Mouse (Mus musculus): Measurements from ENCODE around the gene 7530416G11Rik.
A peak's percentile ranks its signal among the peaks of the same experiment; 100 is the strongest.

7530416G11Rik gene

GRCm38 (mm10) chr15:85488900-85489299, 14.1 kb downstream of the 7530416G11Rik start:
- no peak for ATAC-seq (ENCODE audit: insufficient number of reproducible peaks, low FRiP score, low TSS enrichment)

- ATAC-seq (ENCODE audit: insufficient number of reproducible peaks, low FRiP score, low TSS enrichment), result peak; percentile 56; the same call in 1 of the 2 replicates
Observed at GRCm38 (mm10) chr15:85480630-85481029, 22.4 kb downstream of the 7530416G11Rik start.

GRCm38 (mm10) chr15:85479919-85480318, 23.1 kb downstream of the 7530416G11Rik start:
- no peak for ATAC-seq (ENCODE audit: insufficient number of reproducible peaks, low FRiP score, low TSS enrichment)

DNA sequence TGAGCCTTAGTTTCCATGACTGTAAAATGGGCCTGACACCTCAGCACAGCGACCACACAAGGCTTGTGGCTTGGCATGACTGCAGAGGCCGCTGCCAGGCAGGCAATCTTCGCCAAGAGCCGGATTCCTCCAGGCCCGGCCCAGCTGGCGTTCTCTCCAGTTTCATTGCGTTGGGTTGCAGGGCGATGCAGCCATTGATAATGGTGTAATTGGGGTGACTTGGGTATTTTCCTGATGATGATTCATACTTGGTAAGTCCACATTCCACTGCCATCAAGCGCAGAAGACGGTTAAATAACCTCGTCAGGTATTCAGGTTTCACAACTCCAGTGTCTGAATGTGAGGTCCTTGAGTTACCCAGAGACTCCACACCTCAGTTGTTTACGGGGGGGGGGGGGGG, 23.7 kb downstream of the 7530416G11Rik start:
- no peak for ATAC-seq (ENCODE audit: insufficient number of reproducible peaks, low FRiP score, low TSS enrichment)

DNA sequence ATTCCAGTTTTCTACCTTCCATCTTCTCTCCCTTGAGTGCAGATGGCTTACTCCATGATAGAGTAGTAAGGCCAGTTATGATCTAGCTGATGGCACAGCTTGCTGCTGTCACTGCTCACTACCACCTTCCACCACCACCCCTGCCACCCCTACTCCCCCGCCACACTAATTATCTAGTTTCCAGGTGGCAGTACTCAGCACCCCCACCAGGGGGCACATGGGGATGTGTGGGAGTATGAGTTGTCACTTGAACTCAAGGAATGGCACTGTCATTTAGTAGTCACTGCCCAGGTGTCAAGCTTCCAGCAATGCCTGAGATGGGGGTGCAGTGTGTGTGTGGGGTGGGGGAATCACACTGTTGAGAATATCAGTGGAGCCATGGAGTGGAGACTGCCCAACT, 25.4 kb downstream of the 7530416G11Rik start:
- no peak for ATAC-seq (ENCODE audit: insufficient number of reproducible peaks, low FRiP score, low TSS enrichment)

- ATAC-seq (ENCODE audit: insufficient number of reproducible peaks, low FRiP score, low TSS enrichment), result no peak
Observed at GRCm38 (mm10) chr15:85474697-85475096, 28.3 kb downstream of the 7530416G11Rik start.

DNA sequence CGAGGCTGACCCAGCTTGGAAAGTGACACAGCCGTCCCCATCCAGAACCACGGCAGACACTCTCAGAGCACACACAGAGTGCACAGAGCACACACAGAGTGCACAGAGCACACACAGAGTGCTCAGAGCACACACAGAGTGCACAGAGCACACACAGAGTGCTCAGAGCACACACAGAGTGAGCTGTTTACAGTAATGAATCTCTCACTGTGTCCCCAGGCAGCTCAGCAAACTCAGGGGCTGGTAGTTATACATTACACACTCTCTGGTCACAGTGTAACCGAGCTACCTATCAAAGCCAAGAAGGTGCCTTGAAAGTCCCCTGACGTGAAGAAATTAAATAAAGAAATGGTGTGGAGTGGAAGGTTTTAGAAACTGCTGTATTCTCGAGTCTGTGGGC, 33.6 kb downstream of the 7530416G11Rik start:
- no peak for ATAC-seq (ENCODE audit: insufficient number of reproducible peaks, low FRiP score, low TSS enrichment)

DNA sequence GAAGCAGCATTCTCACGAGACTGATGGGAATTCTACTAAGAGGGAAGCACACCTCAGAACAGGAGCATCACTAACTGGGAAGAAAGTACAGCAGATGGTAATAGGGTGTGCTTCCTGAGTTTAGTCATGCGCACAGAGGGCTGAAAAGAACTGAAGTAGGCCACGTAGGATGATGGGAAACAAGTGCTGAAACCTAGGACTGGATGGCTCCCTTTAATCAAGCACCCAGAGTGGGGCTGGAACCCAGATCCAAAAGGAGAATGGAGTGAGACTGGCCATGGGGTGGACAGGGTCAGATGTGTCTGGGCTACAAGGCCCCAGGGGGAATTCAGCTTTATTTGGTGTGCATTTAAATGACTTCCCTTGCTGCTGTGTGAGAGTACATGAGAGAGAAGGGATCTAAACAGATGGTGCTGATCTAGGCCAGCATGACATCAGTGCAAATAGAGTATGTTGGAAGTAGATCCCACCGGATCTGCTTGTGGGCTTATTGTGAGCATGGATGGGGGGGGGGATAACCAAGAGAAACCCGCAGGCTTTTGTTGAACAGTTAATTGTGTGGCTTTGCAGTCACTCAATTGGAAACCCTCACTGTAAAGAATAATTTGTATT, 36.5 kb downstream of the 7530416G11Rik start:
- ATAC-seq (ENCODE audit: insufficient number of reproducible peaks, low FRiP score, low TSS enrichment), result peak; percentile 52; the same call in 1 of the 2 replicates

DNA sequence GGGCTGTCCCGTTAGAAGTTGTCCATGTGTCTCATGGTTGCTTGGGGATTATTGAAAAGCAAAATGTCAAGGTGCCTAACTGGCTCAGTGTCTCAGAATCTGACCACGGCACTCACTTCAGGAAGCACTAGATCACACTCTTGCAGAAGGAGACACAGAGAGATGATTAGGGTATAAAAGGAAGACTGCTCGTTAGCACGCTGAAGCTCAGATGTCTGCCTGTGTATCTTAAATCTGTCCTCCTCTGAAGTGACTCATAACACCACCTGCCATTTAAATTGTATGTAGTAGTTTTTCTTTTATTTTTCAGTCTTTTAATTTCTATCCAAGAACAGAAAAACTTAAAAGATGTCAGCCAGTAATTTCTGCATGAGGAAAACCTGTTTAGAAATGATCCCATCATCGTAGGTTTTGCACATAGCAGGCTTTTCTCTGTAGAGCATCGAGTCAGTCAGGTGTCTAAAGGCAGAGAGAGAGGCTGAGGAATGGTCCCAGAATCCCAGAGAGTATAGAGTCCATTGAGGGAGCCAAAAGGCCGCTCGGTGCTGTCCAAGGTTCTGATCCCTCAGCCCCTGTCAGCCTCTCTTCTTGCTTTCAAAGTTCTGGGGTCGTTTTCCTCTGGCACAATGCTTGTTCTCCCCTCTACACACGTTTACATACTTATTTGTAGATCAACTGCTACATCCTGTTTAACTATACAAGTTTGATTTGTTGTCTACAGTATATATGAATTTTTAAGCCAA, 38.0 kb downstream of the 7530416G11Rik start:
- no peak for ATAC-seq (ENCODE audit: insufficient number of reproducible peaks, low FRiP score, low TSS enrichment)

- no peak for ATAC-seq (ENCODE audit: insufficient number of reproducible peaks, low FRiP score, low TSS enrichment)
Observed at GRCm38 (mm10) chr15:85464190-85464589, 38.8 kb downstream of the 7530416G11Rik start.

DNA sequence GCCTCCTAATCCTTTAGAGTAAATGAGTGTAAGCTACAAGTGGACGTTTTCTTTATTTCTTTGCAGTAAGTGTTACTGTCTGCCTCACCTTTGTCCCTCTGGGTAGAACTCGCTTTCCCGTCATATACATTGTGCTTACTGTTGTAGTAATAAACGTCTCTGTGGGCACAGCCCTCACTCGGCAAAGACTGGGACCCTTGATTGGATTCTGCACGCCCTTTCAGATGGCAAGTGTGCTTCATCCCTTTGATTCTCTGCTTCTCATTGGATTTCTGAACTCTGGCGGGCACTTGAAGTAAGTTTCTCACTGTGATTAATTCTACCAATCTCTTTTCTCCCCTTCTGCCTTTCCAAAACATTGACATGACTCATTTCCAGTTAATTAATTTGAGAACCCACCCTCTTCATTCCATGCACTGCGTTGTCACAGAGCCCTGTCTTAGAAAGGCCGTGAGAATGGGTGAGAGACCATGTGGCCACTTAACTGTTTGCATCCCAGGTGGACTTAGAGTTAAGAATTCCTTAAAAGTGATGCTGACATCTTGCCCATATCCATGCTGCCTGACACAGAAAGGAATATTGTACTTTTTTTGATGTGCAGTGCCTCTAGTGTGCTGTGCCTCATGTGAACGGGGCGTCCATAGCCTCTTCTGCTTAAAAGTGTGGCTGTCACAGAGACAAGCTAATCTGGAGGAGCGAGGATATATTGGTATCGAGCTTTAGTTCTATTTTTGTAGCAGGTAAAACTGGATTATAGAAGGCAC, 39.8 kb downstream of the 7530416G11Rik start:
- no peak for ATAC-seq (ENCODE audit: insufficient number of reproducible peaks, low FRiP score, low TSS enrichment)

DNA sequence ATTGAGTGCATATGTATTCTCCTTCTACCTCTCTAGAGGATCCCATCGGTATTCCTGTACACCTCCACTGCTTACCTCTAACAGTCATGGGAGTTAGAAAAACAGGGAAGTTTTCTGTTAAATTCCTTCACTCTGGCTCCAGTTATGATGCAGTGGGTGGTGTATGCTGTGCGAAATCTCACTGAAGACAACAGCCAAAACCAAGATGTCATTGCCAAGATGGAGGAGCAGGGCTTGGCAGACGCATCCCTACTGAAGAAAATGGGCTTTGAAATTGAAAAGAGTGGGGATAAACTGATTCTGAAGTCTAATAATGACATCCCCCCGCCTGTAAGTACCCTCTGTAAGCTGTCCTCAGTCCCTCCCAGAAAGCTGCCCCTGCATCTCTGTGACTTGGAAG, 40.9 kb downstream of the 7530416G11Rik start:
- no peak for ATAC-seq (ENCODE audit: insufficient number of reproducible peaks, low FRiP score, low TSS enrichment)

DNA sequence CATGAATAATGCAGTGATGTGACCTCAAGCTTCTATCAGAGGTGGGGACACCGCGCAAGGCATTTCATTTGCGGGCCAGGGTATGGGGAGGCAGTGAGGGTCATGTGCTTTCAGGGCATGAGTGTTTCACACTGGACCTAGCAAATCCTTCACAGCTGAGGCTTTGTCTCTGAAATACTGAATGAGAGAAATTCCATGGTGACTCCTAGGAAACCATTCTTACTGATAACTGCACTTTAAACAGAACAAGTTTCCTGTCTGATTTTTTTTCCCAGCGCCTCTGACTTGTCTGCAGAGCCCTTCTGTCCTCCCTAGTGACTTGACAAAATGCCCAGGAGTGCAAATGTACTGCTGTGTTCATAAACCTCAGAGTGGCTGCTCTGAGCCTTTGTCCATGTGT, 41.5 kb downstream of the 7530416G11Rik start:
- ATAC-seq (ENCODE audit: insufficient number of reproducible peaks, low FRiP score, low TSS enrichment), result no peak

- no peak for ATAC-seq (ENCODE audit: insufficient number of reproducible peaks, low FRiP score, low TSS enrichment)
Observed at GRCm38 (mm10) chr15:85458631-85459082, 44.4 kb downstream of the 7530416G11Rik start.

DNA sequence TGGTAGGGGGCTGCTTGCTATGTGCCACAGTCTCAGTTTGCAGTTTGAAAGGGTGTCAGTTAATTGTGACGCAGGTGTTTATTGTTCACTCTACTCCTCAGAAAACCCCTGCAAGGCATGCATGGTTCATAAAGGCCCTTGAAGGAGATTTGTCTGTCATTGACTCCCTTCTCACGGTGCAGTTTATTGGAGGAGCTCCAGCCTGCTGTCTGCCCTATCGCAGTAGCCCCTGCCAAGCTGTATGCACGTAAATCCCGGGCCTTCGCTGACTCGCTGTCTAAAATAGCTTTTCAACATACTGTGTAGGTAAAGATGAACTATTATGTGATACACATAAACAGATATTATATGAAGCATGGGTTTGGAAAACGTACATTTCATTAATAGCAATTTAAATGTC, 45.2 kb downstream of the 7530416G11Rik start:
- no peak for ATAC-seq (ENCODE audit: insufficient number of reproducible peaks, low FRiP score, low TSS enrichment)

DNA sequence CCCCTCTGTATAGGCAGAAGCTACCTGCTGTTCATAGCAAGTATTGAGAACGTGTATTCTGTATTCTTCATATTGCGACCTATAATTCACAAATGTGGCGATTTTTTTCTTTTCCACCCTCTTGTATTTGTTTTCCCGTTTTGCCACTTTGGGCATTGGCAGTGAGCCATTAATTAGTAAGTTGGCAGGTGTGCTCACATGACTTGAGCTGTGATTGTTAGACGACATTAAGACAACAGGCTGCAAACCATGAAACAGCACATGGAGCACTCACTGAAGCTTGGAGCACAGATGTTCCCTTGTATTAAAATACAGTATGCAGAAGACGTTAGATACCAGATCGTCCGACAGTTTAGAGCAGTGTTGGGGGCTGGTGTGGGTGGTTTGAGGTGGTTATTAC, 46.1 kb downstream of the 7530416G11Rik start:
- no peak for ATAC-seq (ENCODE audit: insufficient number of reproducible peaks, low FRiP score, low TSS enrichment)

- ATAC-seq (ENCODE audit: insufficient number of reproducible peaks, low FRiP score, low TSS enrichment), result no peak
Observed at GRCm38 (mm10) chr15:85446652-85447051, 56.4 kb downstream of the 7530416G11Rik start.
